Mouse (Mus musculus) CH12.LX (cell line): ENCODE data around the gene Arhgap25.

Experiments used
- CTCF ChIP-seq, 2 experiments: IDR thresholded peaks in 1 of 2; conservative IDR thresholded peaks in 1 of 2; 2 replicates each; pipeline ENCODE4 v1.5.1; 2011 to 2012; ENCODE audit warnings: low read depth in 2 of 2, low read length in 2 of 2, improper control_type of control experiment in 1 of 2, inconsistent platforms in 1 of 2, mild to moderate bottlenecking in 1 of 2, moderate library complexity in 1 of 2
- E2F4 ChIP-seq: IDR thresholded peaks from 2 replicates; pipeline ENCODE4 v1.6.1; 2011; ENCODE audit warnings: low read depth, low read length, improper control_type of control experiment; ENCODE audit not compliant: insufficient replicate concordance
- EP300 ChIP-seq: IDR thresholded peaks from 2 replicates; pipeline ENCODE4 v1.6.1; 2011; ENCODE audit warnings: low read length, improper control_type of control experiment
- JUND ChIP-seq: conservative IDR thresholded peaks from 2 replicates; pipeline ENCODE4 v1.6.1; 2011; ENCODE audit warnings: low read depth, low read length, improper control_type of control experiment
- KAT2A ChIP-seq: IDR thresholded peaks from 2 replicates; pipeline ENCODE4 v1.6.1; 2012; ENCODE audit warnings: low read length, improper control_type of control experiment, inconsistent platforms; ENCODE audit not compliant: insufficient replicate concordance
- MYC ChIP-seq: IDR thresholded peaks from 2 replicates; pipeline ENCODE4 v1.6.1; 2011; ENCODE audit warnings: low read depth, mild to moderate bottlenecking, improper control_type of control experiment, low read length
- NRF1 ChIP-seq: IDR thresholded peaks from 2 replicates; pipeline ENCODE4 v1.6.1; 2014; ENCODE audit warnings: low read depth, mild to moderate bottlenecking, inconsistent platforms, low read length, improper control_type of control experiment, moderate library complexity
- PAX5 ChIP-seq: IDR thresholded peaks from 2 replicates; pipeline ENCODE4 v1.6.1; 2012; ENCODE audit warnings: low read length, inconsistent platforms, mixed read lengths
- POLR2A ChIP-seq: IDR thresholded peaks from 2 replicates; pipeline ENCODE4 v1.6.1; 2011; ENCODE audit warnings: low read depth, mild to moderate bottlenecking, improper control_type of control experiment, low read length
- RAD21 ChIP-seq: IDR thresholded peaks from 2 replicates; pipeline ENCODE4 v1.6.1; 2011; ENCODE audit warnings: low read depth, mild to moderate bottlenecking, low read length, improper control_type of control experiment, moderate library complexity
- TCF12 ChIP-seq: IDR thresholded peaks from 2 replicates; pipeline ENCODE4 v1.6.1; 2014; ENCODE audit warnings: low read depth, mild to moderate bottlenecking, inconsistent platforms, low read length, improper control_type of control experiment
- UBTF ChIP-seq: IDR thresholded peaks from 2 replicates; pipeline ENCODE4 v1.6.1; 2012; ENCODE audit warnings: low read depth, mild to moderate bottlenecking, inconsistent platforms, low read length, improper control_type of control experiment, moderate library complexity
- ZC3H11A ChIP-seq: IDR thresholded peaks from 2 replicates; pipeline ENCODE4 v1.6.1; 2012; ENCODE audit warnings: low read depth, mild to moderate bottlenecking, inconsistent platforms, low read length, improper control_type of control experiment

- TF ChIP-seq TCF12 (no peak), CTCF (conservative IDR thresholded peaks at IDR 0.05 in 1 of 2, IDR thresholded peaks at IDR 0.05 in 1 of 2; ENCODE audit: low read depth in 2 of 2, low read length in 2 of 2) (no peak), E2F4 (no peak), EP300 (no peak), UBTF (no peak), KAT2A (no peak), MYC (no peak), ZC3H11A (no peak), RAD21 (no peak), NRF1 (no peak), PAX5 (no peak), POLR2A (no peak), JUND (no peak)
Observed at GRCm38 (mm10) chr6:87565166-87565565, 32.1 kb upstream of the Arhgap25 start.
